Mouse (Mus musculus): Measurements from ENCODE around the gene Ihh. TPM values are rescaled to one million over a fixed set of nuclear protein-coding genes. Genes with fewer than 3 reads are reported as not detected.

Gene Ihh
- polyA plus RNA-seq, 1 experiment from 2014 or later = not detected

DNA sequence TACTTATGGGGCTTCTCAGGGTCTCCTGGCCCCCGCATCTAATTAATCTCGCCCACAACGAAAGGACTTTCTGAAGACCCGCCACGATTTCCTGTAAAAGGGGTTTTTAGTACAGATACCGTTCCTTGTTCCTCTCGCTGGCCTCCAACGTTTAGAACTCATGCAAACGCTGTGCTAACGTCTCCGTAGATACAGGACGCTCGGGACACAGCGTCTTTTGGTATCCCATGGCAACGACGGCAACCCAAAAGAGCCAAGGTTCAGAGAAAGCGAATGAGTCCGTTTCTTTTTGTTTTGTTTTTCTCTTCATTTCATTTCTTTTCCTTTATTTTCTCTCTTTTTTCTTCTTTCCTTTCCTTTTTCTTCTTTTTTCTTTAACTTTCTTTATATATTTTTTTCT, 16.1 kb downstream of the Ihh start, which contains the start of gene Cfap65:
TSS of gene Cfap65 (minus strand) at position 198 of the 400 bp plus-strand sequence.
- Histone ChIP-seq H3K27me3 (replicated peaks; ENCODE audit: low read depth, poor library complexity, severe bottlenecking) (peaks cover 56% of the 10 kb centered on the region), H3K4me1 (no peaks in the 10 kb centered on the region), H3K27ac (replicated peaks) (no peak within 1 kb of the TSS), H3K36me3 (replicated peaks) (no peaks in the 10 kb centered on the region), H3K9me3 (no peaks in the 10 kb centered on the region), H3K4me3 (peak within 1 kb of the TSS; percentile 43)
- DNase-seq (ENCODE audit: low spot score) = peak; percentile 52
- WGBS = 2% methylated on average over 18 of the region's 18 CpGs

DNA sequence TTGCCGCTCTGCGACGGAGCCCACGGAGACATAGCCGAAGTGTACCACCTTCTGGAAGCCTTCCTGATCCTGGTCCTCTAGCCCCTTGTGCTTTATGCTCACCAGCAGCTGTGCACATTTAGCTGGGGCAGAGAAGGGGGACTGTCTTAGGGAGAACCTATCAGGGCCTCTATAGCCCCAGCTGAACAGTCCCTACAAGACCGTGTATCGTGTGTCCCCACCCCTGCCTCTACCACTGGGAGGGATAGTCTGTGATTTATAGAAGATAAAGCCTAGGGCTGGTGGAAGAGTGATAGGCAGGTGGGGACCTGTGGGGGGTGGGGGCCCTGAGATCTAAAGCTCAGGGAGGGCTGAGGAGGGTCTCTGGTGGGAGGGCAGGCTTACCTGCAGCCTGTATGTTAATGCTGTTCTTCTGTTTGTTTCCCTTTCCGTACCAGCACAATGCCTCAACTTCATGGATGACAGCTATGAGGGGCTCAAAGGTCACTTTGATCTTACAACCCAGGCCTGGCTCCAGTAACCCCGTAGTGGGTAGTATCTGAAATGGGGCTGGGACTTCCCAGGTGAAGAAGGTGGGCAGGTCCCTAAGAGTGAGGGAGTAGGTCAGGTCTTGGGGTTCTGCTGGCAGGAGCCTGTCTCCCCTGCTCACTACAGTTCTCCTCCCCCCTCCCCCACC, 23.7 kb downstream of the Ihh start:
- H3K4me1 ChIP-seq = no peaks in the 10 kb centered on the region
- DNase-seq (ENCODE audit: low spot score) = no peak
- no peak overlapping the region for H3K27ac ChIP-seq (replicated peaks)
- no peaks in the 10 kb centered on the region for H3K36me3 ChIP-seq (replicated peaks)
- 84% methylated on average over 9 of the region's 9 CpGs for WGBS
- H3K27me3 ChIP-seq (replicated peaks; ENCODE audit: low read depth, poor library complexity, severe bottlenecking) = peaks cover 59% of the 10 kb centered on the region
- H3K4me3 ChIP-seq = no peak overlapping the region
- no peaks in the 10 kb centered on the region for H3K9me3 ChIP-seq

- H3K4me1 ChIP-seq = no peaks in the 10 kb centered on the region
- no peak overlapping the region for H3K4me3 ChIP-seq
- peak; percentile 42 for DNase-seq (ENCODE audit: low spot score)
- H3K27me3 ChIP-seq (replicated peaks; ENCODE audit: low read depth, poor library complexity, severe bottlenecking) = peaks cover 51% of the 10 kb centered on the region
- H3K9me3 ChIP-seq = no peaks in the 10 kb centered on the region
- no peaks in the 10 kb centered on the region for H3K36me3 ChIP-seq (replicated peaks)
- H3K27ac ChIP-seq (replicated peaks) = no peak overlapping the region
- WGBS = 42% methylated on average over 6 of the region's 6 CpGs
Measured at GRCm38 (mm10) chr1:74926721-74927120, 24.8 kb downstream of the Ihh start.

DNA sequence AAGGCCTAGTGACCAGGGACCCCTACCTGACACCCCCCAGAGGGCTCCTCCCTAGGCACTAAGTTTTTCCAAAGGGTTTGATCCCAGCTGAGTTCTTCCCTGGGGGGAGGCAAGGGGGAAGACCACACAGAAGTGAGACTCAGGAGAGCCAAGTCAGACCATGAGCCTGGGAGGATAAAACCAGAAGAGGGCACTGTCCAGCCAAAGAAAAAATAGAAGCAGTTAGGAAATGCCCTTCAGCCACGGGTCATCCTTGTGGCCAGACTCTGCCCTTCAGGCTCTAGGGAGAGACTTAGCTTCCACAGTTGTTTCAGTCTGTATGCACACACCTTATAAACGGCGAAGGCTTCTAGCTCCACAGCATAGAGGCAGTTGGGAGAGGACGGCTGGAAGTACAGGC, 27.0 kb downstream of the Ihh start:
- Histone ChIP-seq H3K4me1 (no peaks in the 10 kb centered on the region), H3K4me3 (no peak overlapping the region), H3K9me3 (no peaks in the 10 kb centered on the region), H3K27me3 (replicated peaks; ENCODE audit: low read depth, poor library complexity, severe bottlenecking) (peaks cover 51% of the 10 kb centered on the region), H3K27ac (replicated peaks) (no peak overlapping the region), H3K36me3 (replicated peaks) (no peaks in the 10 kb centered on the region)
- WGBS = 64% methylated on average over 4 of the region's 4 CpGs
- no peak for DNase-seq (ENCODE audit: low spot score)

DNA sequence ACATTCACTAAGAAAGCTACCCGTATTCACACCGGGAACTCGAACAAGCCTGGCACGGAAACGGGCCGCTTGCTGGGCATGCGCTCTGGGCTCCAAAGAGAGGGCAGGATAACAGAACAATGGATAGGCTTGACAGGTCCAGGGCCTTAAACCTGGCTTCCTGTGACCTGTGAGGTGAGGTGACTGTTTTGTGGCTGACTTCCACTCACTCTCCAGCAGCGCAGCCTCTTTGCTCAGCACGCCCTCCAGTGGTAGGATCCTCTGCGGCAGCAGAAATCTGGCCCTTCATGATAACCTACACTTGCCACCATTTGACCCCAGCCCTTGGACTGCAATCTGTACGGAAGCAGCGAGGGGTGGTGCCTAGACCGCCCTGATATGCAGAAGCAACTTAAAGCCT, 35.8 kb downstream of the Ihh start:
- DNase-seq (ENCODE audit: low spot score) = peak; percentile 36
- H3K36me3 ChIP-seq (replicated peaks) = no peaks in the 10 kb centered on the region
- H3K4me1 ChIP-seq = no peaks in the 10 kb centered on the region
- H3K4me3 ChIP-seq = no peak overlapping the region
- H3K27me3 ChIP-seq (replicated peaks; ENCODE audit: low read depth, poor library complexity, severe bottlenecking) = peaks cover 41% of the 10 kb centered on the region
- H3K27ac ChIP-seq (replicated peaks) = no peak overlapping the region
- 27% methylated on average over 13 of the region's 13 CpGs for WGBS
- H3K9me3 ChIP-seq = no peaks in the 10 kb centered on the region

- Histone ChIP-seq H3K36me3 (replicated peaks) (no peaks in the 10 kb centered on the region), H3K4me3 (no peak overlapping the region), H3K27ac (replicated peaks) (no peak overlapping the region), H3K4me1 (peaks cover 39% of the 10 kb centered on the region), H3K27me3 (replicated peaks; ENCODE audit: low read depth, poor library complexity, severe bottlenecking) (peaks cover 95% of the 10 kb centered on the region), H3K9me3 (no peaks in the 10 kb centered on the region)
- DNase-seq (ENCODE audit: low spot score) = no peak
- 20% methylated on average over 6 of the region's 6 CpGs for WGBS
Measured at GRCm38 (mm10) chr1:74902191-74902590, 49.3 kb downstream of the Ihh start.

DNA sequence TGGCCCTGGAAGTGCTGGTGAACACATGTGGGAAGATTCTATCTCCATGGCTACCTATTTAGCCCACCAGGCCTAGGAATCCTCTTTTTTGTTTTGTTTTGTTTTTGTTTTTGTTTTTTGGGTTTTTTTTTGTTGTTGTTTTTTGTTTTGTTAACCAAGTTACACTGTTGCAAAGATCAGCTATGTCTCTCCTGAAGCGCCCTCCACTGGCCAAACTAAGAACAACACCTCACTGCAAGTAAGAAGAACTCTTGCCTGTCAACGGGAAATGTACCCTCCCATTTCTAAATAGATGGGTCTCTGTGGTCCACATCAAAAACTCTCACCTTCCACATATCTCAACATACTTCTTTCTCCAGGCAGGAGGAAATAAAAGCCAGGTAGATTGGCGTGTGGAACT, 49.8 kb downstream of the Ihh start:
- Histone ChIP-seq H3K27ac (replicated peaks) (no peak overlapping the region), H3K4me3 (no peak overlapping the region), H3K27me3 (replicated peaks; ENCODE audit: low read depth, poor library complexity, severe bottlenecking) (peaks cover 96% of the 10 kb centered on the region), H3K9me3 (no peaks in the 10 kb centered on the region), H3K36me3 (replicated peaks) (no peaks in the 10 kb centered on the region), H3K4me1 (peaks cover 40% of the 10 kb centered on the region)
- peak; percentile 70 for DNase-seq (ENCODE audit: low spot score)
- 8% methylated on average over 3 of the region's 3 CpGs for WGBS

- Histone ChIP-seq H3K4me3 (peak overlapping the region; percentile 54), H3K9me3 (no peaks in the 10 kb centered on the region), H3K36me3 (replicated peaks) (no peaks in the 10 kb centered on the region), H3K4me1 (peaks cover 44% of the 10 kb centered on the region), H3K27me3 (replicated peaks; ENCODE audit: low read depth, poor library complexity, severe bottlenecking) (peaks cover 99% of the 10 kb centered on the region), H3K27ac (replicated peaks) (no peak overlapping the region)
- peak; percentile 54 for DNase-seq (ENCODE audit: low spot score)
- 1% methylated on average over 65 of the region's 66 CpGs for WGBS
Measured at GRCm38 (mm10) chr1:74900341-74901285, 50.9 kb downstream of the Ihh start.

- Histone ChIP-seq H3K27ac (replicated peaks) (no peak overlapping the region), H3K9me3 (no peaks in the 10 kb centered on the region), H3K4me3 (peak overlapping the region; percentile 5; the same call in 1 of the 2 replicates), H3K36me3 (replicated peaks) (no peaks in the 10 kb centered on the region), H3K4me1 (peaks cover 44% of the 10 kb centered on the region), H3K27me3 (replicated peaks; ENCODE audit: low read depth, poor library complexity, severe bottlenecking) (peaks cover 100% of the 10 kb centered on the region)
- 3% methylated on average over 10 of the region's 10 CpGs for WGBS
- DNase-seq (ENCODE audit: low spot score) = peak; percentile 36
Measured at GRCm38 (mm10) chr1:74898656-74899431, 52.6 kb downstream of the Ihh start.

DNA sequence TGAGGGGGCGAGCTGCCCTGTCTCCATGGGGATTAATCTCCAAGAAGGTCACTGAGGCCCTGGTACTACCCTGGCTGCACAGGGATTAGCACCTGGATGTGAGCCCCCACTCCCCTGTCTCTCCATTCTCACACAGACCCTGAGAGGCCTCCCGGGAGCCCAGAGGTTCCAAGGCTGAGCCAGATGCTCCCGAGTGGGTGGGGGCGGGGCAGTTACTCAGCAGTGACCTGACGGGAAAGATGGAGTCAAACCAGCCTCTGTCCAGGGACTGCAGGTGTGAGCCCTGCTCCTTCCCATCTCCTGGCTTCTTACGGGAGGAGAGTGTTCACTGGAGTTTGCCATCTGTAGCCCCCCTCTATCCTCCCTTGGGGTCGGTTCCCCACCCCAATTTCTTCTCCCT, 53.5 kb downstream of the Ihh start:
- Histone ChIP-seq H3K27ac (replicated peaks) (no peak overlapping the region; the same call in 1 of the 2 replicates), H3K27me3 (replicated peaks; ENCODE audit: low read depth, poor library complexity, severe bottlenecking) (peaks cover 100% of the 10 kb centered on the region), H3K4me3 (no peak overlapping the region), H3K9me3 (no peaks in the 10 kb centered on the region), H3K36me3 (replicated peaks) (no peaks in the 10 kb centered on the region), H3K4me1 (peaks cover 45% of the 10 kb centered on the region)
- DNase-seq (ENCODE audit: low spot score) = peak; percentile 36
- under 1% methylated on average over 7 of the region's 7 CpGs for WGBS
